Mouse (Mus musculus): ENCODE measurements around the gene Usp32. TPM values are rescaled to one million over a fixed set of nuclear protein-coding genes. Genes with fewer than 3 reads are reported as not detected.

Usp32 gene
- total and polyA plus RNA-seq, 3 experiments, result 9.9 to 163 (median 24.9) TPM

DNA sequence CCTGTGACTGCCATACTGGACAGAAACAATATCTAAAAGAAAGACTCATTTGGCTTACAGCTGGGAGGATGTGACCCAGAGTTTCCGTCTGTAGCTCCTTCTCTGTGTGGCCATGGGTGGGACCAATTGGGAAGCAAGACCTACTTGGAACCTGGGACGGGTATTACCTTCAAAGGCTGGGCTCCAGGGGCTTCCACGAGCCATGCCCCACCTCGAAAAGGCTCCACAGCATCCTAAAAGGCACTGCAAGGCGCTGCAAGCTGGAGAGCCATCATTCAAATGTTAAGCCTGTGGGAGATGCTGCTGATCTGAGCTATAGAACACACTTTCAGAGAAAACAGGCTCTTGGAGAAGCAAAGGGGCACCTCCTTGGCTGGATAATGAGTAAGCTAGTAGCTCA, 166.3 kb downstream of the Usp32 start:
- no peak for ATAC-seq (ENCODE audit: extremely low read depth, insufficient number of reproducible peaks, low FRiP score, poor library complexity, severe bottlenecking)
- peaks cover 36% of the 10 kb centered on the region for H3K27me3 ChIP-seq (ENCODE audit: insufficient read depth, low read length)

GRCm38 (mm10) chr11:84972067-84972466, 167.9 kb downstream of the Usp32 start:
- DNase-seq (ENCODE audit: low spot score) (no peak), ATAC-seq (ENCODE audit: extremely low read depth, insufficient number of reproducible peaks, low FRiP score, poor library complexity, severe bottlenecking) (no peak)
- Histone ChIP-seq H3K9me3 (replicated peaks) (no peaks in the 10 kb centered on the region), H3K4me1 (ENCODE audit: insufficient read depth, low read depth, low read length) (no peaks in the 10 kb centered on the region), H3K36me3 (replicated peaks) (no peaks in the 10 kb centered on the region), H3K4me3 (ENCODE audit: low read depth, low read length) (no peak overlapping the region), H3K27me3 (ENCODE audit: insufficient read depth, low read length) (peaks cover 46% of the 10 kb centered on the region)
- TF ChIP-seq CTCF (IDR thresholded peaks at IDR 0.05; ENCODE audit: low read depth, low read length) (no peak), GATA2 (IDR thresholded peaks at IDR 0.05; ENCODE audit: borderline replicate concordance, low read depth, low read length) (no peak), GATA1 (IDR thresholded peaks at IDR 0.05; ENCODE audit: borderline replicate concordance, low read length) (no peak), POLR2AphosphoS5 (IDR thresholded peaks at IDR 0.05; ENCODE audit: insufficient replicate concordance, low read depth, low read length) (no peak), TAL1 (conservative IDR thresholded peaks at IDR 0.05; ENCODE audit: low read depth, low read length) (no peak)

More for the DNA sequence above, 166.3 kb downstream of the Usp32 start:
- no peak for TF ChIP-seq GATA2 (IDR thresholded peaks at IDR 0.05; ENCODE audit: borderline replicate concordance, low read depth, low read length)
- no peak for DNase-seq (ENCODE audit: low spot score)
- H3K36me3 ChIP-seq (replicated peaks), result no peaks in the 10 kb centered on the region
- H3K9me3 ChIP-seq (replicated peaks), result no peaks in the 10 kb centered on the region
- H3K4me1 ChIP-seq (ENCODE audit: insufficient read depth, low read depth, low read length), result peaks cover 4% of the 10 kb centered on the region; the same call in 1 of the 2 replicates
- H3K4me3 ChIP-seq (ENCODE audit: low read depth, low read length), result no peak overlapping the region

DNA sequence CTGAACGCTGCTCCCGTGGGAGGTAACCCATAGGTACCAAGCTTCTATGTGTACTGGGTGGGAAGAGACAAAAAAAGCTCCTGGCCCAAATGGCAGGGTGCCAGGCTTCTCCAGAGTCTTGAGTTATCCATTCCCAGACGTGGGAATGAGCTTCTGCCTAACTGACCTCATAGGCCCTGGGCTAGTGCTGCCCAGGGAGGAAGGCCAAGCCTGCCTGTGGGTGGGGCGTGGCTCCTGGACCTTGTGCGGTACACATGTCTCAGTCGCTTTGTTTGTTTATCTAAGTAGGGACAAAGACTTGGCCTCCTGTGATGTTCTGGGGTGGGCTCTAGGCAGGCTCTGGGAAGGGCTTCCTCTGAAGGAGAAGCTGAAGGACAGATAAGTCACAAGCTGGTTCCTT, 171.2 kb downstream of the Usp32 start:
- peaks cover 5% of the 10 kb centered on the region for H3K4me1 ChIP-seq (ENCODE audit: insufficient read depth, low read depth, low read length)
- no peak overlapping the region for H3K4me3 ChIP-seq (ENCODE audit: low read depth, low read length)
- no peak for ATAC-seq (ENCODE audit: extremely low read depth, insufficient number of reproducible peaks, low FRiP score, poor library complexity, severe bottlenecking)
- no peak for TF ChIP-seq CTCF (IDR thresholded peaks at IDR 0.05; ENCODE audit: low read depth, low read length)
- no peak for TF ChIP-seq POLR2AphosphoS5 (IDR thresholded peaks at IDR 0.05; ENCODE audit: insufficient replicate concordance, low read depth, low read length)
- TF ChIP-seq GATA2 (IDR thresholded peaks at IDR 0.05; ENCODE audit: borderline replicate concordance, low read depth, low read length), result no peak
- no peak for DNase-seq (ENCODE audit: low spot score)
- H3K9me3 ChIP-seq (replicated peaks), result no peaks in the 10 kb centered on the region
- peaks cover 50% of the 10 kb centered on the region for H3K27me3 ChIP-seq (ENCODE audit: insufficient read depth, low read length)
- no peaks in the 10 kb centered on the region for H3K36me3 ChIP-seq (replicated peaks)

- no peak for DNase-seq (ENCODE audit: low spot score)
- H3K27me3 ChIP-seq (ENCODE audit: insufficient read depth, low read length), result peaks cover 49% of the 10 kb centered on the region
- no peak for TF ChIP-seq GATA1 (IDR thresholded peaks at IDR 0.05; ENCODE audit: borderline replicate concordance, low read length)
- no peak for TF ChIP-seq CTCF (IDR thresholded peaks at IDR 0.05; ENCODE audit: low read depth, low read length)
- TF ChIP-seq GATA2 (IDR thresholded peaks at IDR 0.05; ENCODE audit: borderline replicate concordance, low read depth, low read length), result no peak
- TF ChIP-seq POLR2AphosphoS5 (IDR thresholded peaks at IDR 0.05; ENCODE audit: insufficient replicate concordance, low read depth, low read length), result no peak
- TF ChIP-seq TAL1 (conservative IDR thresholded peaks at IDR 0.05; ENCODE audit: low read depth, low read length), result no peak
- ATAC-seq (ENCODE audit: extremely low read depth, insufficient number of reproducible peaks, low FRiP score, poor library complexity, severe bottlenecking), result no peak
- H3K9me3 ChIP-seq (replicated peaks), result no peaks in the 10 kb centered on the region
- no peaks in the 10 kb centered on the region for H3K36me3 ChIP-seq (replicated peaks)
- no peak overlapping the region for H3K4me3 ChIP-seq (ENCODE audit: low read depth, low read length)
- H3K4me1 ChIP-seq (ENCODE audit: insufficient read depth, low read depth, low read length), result peaks cover 5% of the 10 kb centered on the region
Observed at GRCm38 (mm10) chr11:84968309-84968708, 171.7 kb downstream of the Usp32 start.

DNA sequence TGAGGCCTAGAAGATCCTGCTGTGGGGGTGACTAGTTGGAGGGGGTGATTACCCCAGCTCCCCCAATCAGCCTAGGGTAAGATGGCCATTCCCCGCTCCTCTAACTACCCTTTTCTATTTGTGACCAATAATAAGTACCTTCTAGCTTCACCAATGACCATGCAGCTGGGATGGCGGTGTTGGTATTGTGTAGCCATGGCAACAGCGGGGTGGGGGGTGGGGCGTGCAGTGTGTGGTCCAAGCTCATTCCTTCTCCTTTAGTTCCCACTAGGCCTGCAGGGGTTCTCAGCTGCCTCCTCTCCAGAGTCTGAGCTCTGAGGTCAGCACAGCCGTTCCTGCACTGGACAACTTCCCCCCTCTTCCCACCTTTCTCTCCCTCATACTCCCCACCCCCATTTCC, 172.8 kb downstream of the Usp32 start:
- no peaks in the 10 kb centered on the region for H3K9me3 ChIP-seq (replicated peaks)
- DNase-seq (ENCODE audit: low spot score) (no peak), ATAC-seq (ENCODE audit: extremely low read depth, insufficient number of reproducible peaks, low FRiP score, poor library complexity, severe bottlenecking) (no peak)
- no peaks in the 10 kb centered on the region for H3K36me3 ChIP-seq (replicated peaks)
- no peak overlapping the region for H3K4me3 ChIP-seq (ENCODE audit: low read depth, low read length)
- no peak for TF ChIP-seq POLR2AphosphoS5 (IDR thresholded peaks at IDR 0.05; ENCODE audit: insufficient replicate concordance, low read depth, low read length)
- no peak for TF ChIP-seq GATA1 (IDR thresholded peaks at IDR 0.05; ENCODE audit: borderline replicate concordance, low read length)
- no peak for TF ChIP-seq GATA2 (IDR thresholded peaks at IDR 0.05; ENCODE audit: borderline replicate concordance, low read depth, low read length)
- TF ChIP-seq TAL1 (conservative IDR thresholded peaks at IDR 0.05; ENCODE audit: low read depth, low read length), result no peak
- TF ChIP-seq CTCF (IDR thresholded peaks at IDR 0.05; ENCODE audit: low read depth, low read length), result no peak
- H3K4me1 ChIP-seq (ENCODE audit: insufficient read depth, low read depth, low read length), result peaks cover 5% of the 10 kb centered on the region
- peaks cover 47% of the 10 kb centered on the region for H3K27me3 ChIP-seq (ENCODE audit: insufficient read depth, low read length)

GRCm38 (mm10) chr11:84966696-84967095, 173.3 kb downstream of the Usp32 start:
- H3K36me3 ChIP-seq (replicated peaks), result no peaks in the 10 kb centered on the region
- H3K27me3 ChIP-seq (ENCODE audit: insufficient read depth, low read length), result peaks cover 45% of the 10 kb centered on the region
- H3K9me3 ChIP-seq (replicated peaks), result no peaks in the 10 kb centered on the region
- no peak for ATAC-seq (ENCODE audit: extremely low read depth, insufficient number of reproducible peaks, low FRiP score, poor library complexity, severe bottlenecking)
- TF ChIP-seq TAL1 (conservative IDR thresholded peaks at IDR 0.05; ENCODE audit: low read depth, low read length) (no peak), CTCF (IDR thresholded peaks at IDR 0.05; ENCODE audit: low read depth, low read length) (no peak), GATA2 (IDR thresholded peaks at IDR 0.05; ENCODE audit: borderline replicate concordance, low read depth, low read length) (no peak), GATA1 (IDR thresholded peaks at IDR 0.05; ENCODE audit: borderline replicate concordance, low read length) (no peak), POLR2AphosphoS5 (IDR thresholded peaks at IDR 0.05; ENCODE audit: insufficient replicate concordance, low read depth, low read length) (no peak)
- peaks cover 5% of the 10 kb centered on the region for H3K4me1 ChIP-seq (ENCODE audit: insufficient read depth, low read depth, low read length)
- no peak overlapping the region for H3K4me3 ChIP-seq (ENCODE audit: low read depth, low read length)
- no peak for DNase-seq (ENCODE audit: low spot score)

DNA sequence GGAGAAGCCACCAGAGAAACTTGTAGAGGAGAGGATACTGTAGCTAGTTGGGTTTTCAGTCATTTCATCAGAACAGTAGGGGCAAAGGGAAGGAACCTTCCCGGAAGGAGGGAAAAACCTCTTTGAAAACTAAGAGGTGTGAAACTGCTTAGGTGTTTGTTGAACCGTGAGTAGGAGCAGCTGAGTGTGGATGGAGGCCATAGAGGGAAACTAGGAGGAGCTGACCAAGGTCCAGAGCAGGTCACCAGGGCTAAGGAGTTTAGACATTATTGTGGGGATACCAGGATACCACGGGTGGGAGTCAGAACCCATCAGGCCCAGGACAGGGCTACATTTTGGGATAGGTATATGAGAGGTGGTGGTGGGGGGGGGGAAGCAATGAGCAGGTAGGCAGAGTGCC, 176.4 kb downstream of the Usp32 start:
- Histone ChIP-seq H3K36me3 (replicated peaks) (no peaks in the 10 kb centered on the region), H3K4me1 (ENCODE audit: insufficient read depth, low read depth, low read length) (peaks cover 5% of the 10 kb centered on the region), H3K27me3 (ENCODE audit: insufficient read depth, low read length) (peaks cover 29% of the 10 kb centered on the region), H3K4me3 (ENCODE audit: low read depth, low read length) (no peak overlapping the region), H3K9me3 (replicated peaks) (no peaks in the 10 kb centered on the region)
- ATAC-seq (ENCODE audit: extremely low read depth, insufficient number of reproducible peaks, low FRiP score, poor library complexity, severe bottlenecking), result no peak
- no peak for DNase-seq (ENCODE audit: low spot score)
- TF ChIP-seq GATA1 (IDR thresholded peaks at IDR 0.05; ENCODE audit: borderline replicate concordance, low read length) (no peak), TAL1 (conservative IDR thresholded peaks at IDR 0.05; ENCODE audit: low read depth, low read length) (no peak), CTCF (IDR thresholded peaks at IDR 0.05; ENCODE audit: low read depth, low read length) (no peak), GATA2 (IDR thresholded peaks at IDR 0.05; ENCODE audit: borderline replicate concordance, low read depth, low read length) (no peak), POLR2AphosphoS5 (IDR thresholded peaks at IDR 0.05; ENCODE audit: insufficient replicate concordance, low read depth, low read length) (no peak)
